ENCODE assay signal across 32 mouse cellular contexts in genomic region chr11:105143564-105143963, GRCm38 (mm10). TPM values are rescaled to one million over a fixed set of nuclear protein-coding genes. Genes with fewer than 3 reads are reported as not detected.
"Had no signal": no experiment of that assay in that cellular context is flagged by ENCODE, and none has a peak within 500 bp of the region (broad histone marks: within the 10 kb centered on the region; RNA-seq: fewer than 3 reads in every experiment).

No protein-coding gene starts in this region.

- H3K27me3 ChIP-seq: kidney, embryonic 15.5 days; lung, embryonic 15.5 days had no signal

- H3K4me3 ChIP-seq: kidney, embryonic 15.5 days; left cerebral cortex, adult 2 months; lung, embryonic 15.5 days had no signal

- H3K9ac ChIP-seq: kidney, embryonic 15.5 days; lung, embryonic 15.5 days had no signal

- H3K27ac ChIP-seq: kidney, embryonic 15.5 days; left cerebral cortex, adult 2 months; lung, embryonic 15.5 days; stomach, postnatal 0 days had no signal

- DNase-seq: kidney, adult 11 months; kidney, adult 8-10 months; kidney, postnatal 10 days; kidney, postnatal 36 days; layer of hippocampus, postnatal 36 days; lung, adult 18-20 months; lung, postnatal 10 days; lung, postnatal 36 days; midbrain, embryonic 14.5 days; right cerebral cortex, adult 18-20 months; right cerebral cortex, postnatal 14 days; right cerebral cortex, postnatal 4 days; thymus, postnatal 36 days had no signal

- H3K4me2 ChIP-seq: kidney, embryonic 15.5 days; lung, embryonic 15.5 days; midbrain, embryonic 11.5 days had no signal

- H3K9me3 ChIP-seq: kidney, embryonic 15.5 days; lung, embryonic 15.5 days had no signal

RNA-seq across cellular contexts. Expression of gene Gm10842, which starts 3.1 kb away (rescaled TPM):
- total RNA-seq: layer of hippocampus, adult 8-10 months; layer of hippocampus, postnatal 10 days; layer of hippocampus, postnatal 36 days; left cerebral cortex, adult 2 months; left cerebral cortex, postnatal 10 days; left cerebral cortex, postnatal 36 days; megakaryocyte progenitor cell, adult 5-6 weeks; megakaryocyte-erythroid progenitor cell, adult 5-6 weeks; midbrain, postnatal 0 days had no signal
- polyA plus RNA-seq: intestine, embryonic 14.5 days; kidney, embryonic 15.5 days; limb, embryonic 11.5 days; limb, embryonic 14.5 days; lung, embryonic 15.5 days; midbrain, embryonic 11.5 days; midbrain, embryonic 14.5 days; midbrain, postnatal 0 days; neural tube, embryonic 11.5 days; neural tube, embryonic 14.5 days; stomach, embryonic 14.5 days; stomach, postnatal 0 days; thymus, postnatal 0 days had no signal
